Mouse (Mus musculus) forebrain, embryonic 16.5 days (tissue): ENCODE results near the gene Ocrl. TPM values are rescaled to one million over a fixed set of nuclear protein-coding genes. Genes with fewer than 3 reads are reported as not detected.

Experiments used
- ATAC-seq: fragments of 200-750 bp; cut with Nextera tagmentation; 2 replicates; pipeline ENCODE4 v1.8.0; 2017; ENCODE audit warnings: mild to moderate bottlenecking, moderate library complexity
- H3K27ac ChIP-seq: fragments of 300-500 bp; sonication (generic); 2 replicates; pipeline ENCODE4 v1.5.1; 2014; ENCODE audit warnings: low read length, control low read depth
- H3K27me3 ChIP-seq: fragments of 300-500 bp; sonication (generic); replicated peaks from 2 replicates; pipeline ENCODE4 v1.6.1; 2014; ENCODE audit warnings: low read length; ENCODE audit not compliant: control insufficient read depth, insufficient read depth
- H3K36me3 ChIP-seq: fragments of 300-500 bp; sonication (generic); 2 replicates; pipeline ENCODE4 v1.6.1; 2014; ENCODE audit not compliant: control insufficient read depth, insufficient read depth
- H3K4me1 ChIP-seq: fragments of 300-500 bp; sonication (generic); replicated peaks from 2 replicates; pipeline ENCODE4 v1.6.1; 2014; ENCODE audit warnings: low read length; ENCODE audit not compliant: control insufficient read depth, insufficient read depth
- H3K4me2 ChIP-seq: fragments of 300-500 bp; sonication (generic); 2 replicates; pipeline ENCODE4 v1.6.1; 2014; ENCODE audit warnings: mild to moderate bottlenecking, low read length, control low read depth
- H3K4me3 ChIP-seq: fragments of 300-500 bp; sonication (generic); replicated peaks from 2 replicates; pipeline ENCODE4 v1.5.1; 2014; ENCODE audit warnings: mild to moderate bottlenecking, low read length, control low read depth
- H3K9ac ChIP-seq: fragments of 300-500 bp; sonication (generic); replicated peaks from 2 replicates; pipeline ENCODE4 v1.6.1; 2014; ENCODE audit warnings: low read depth, low read length, control low read depth
- H3K9me3 ChIP-seq: fragments of 300-500 bp; sonication (generic); 2 replicates; pipeline ENCODE4 v1.6.1; 2016; ENCODE audit warnings: low read length; ENCODE audit not compliant: control insufficient read depth
- WGBS: fragments of 180-500 bp; shearing (Covaris S2); extraction: QIAGEN DNeasy Blood & Tissue Kit; methylation state at CpG from one replicate; pipeline ENCODE4 v1.1.7; 2014; 5-methylcytosine and 5-hydroxymethylcytosine counted together
- polyA plus RNA-seq: library from polyadenylated mRNA; unstranded; fragments of >200 nt; fragmentation: Nextera tagmentation; extraction: Ambion mirVana; gene quantifications from 2 replicates; pipeline ENCODE4 v1.2.1, GENCODE M21; 2015

Ocrl gene
- polyA plus RNA-seq, 1 experiment from 2014 or later: 28.9 TPM

GRCm38 (mm10) chrX:47970864-47971263 lies 58.7 kb downstream of the Ocrl start:
- ATAC-seq: no peak
- Histone ChIP-seq H3K27me3 (no peaks in the 10 kb centered on the region), H3K9me3 (no peaks in the 10 kb centered on the region), H3K4me2 (no peak overlapping the region), H3K27ac (no peak overlapping the region), H3K4me1 (no peaks in the 10 kb centered on the region), H3K36me3 (no peaks in the 10 kb centered on the region), H3K9ac (no peak overlapping the region), H3K4me3 (no peak overlapping the region)
- WGBS: 88% methylated on average over 3 of the region's 3 CpGs

GRCm38 (mm10) chrX:47971366-47972128 lies 59.4 kb downstream of the Ocrl start:
- H3K4me3 ChIP-seq: no peak overlapping the region
- H3K4me1 ChIP-seq: no peaks in the 10 kb centered on the region
- no peak overlapping the region for H3K4me2 ChIP-seq
- H3K27ac ChIP-seq: no peak overlapping the region
- 62% methylated on average over 10 of the region's 10 CpGs for WGBS
- H3K9me3 ChIP-seq: no peaks in the 10 kb centered on the region
- H3K27me3 ChIP-seq: no peaks in the 10 kb centered on the region
- no peak for ATAC-seq
- no peaks in the 10 kb centered on the region for H3K36me3 ChIP-seq
- H3K9ac ChIP-seq: no peak overlapping the region

- Histone ChIP-seq H3K9me3 (no peaks in the 10 kb centered on the region; the same call in 1 of the 2 replicates), H3K4me3 (no peak overlapping the region), H3K9ac (no peak overlapping the region), H3K4me1 (no peaks in the 10 kb centered on the region), H3K4me2 (no peak overlapping the region), H3K36me3 (no peaks in the 10 kb centered on the region), H3K27me3 (no peaks in the 10 kb centered on the region), H3K27ac (no peak overlapping the region)
- no peak for ATAC-seq
- WGBS: 82% methylated on average over 4 of the region's 4 CpGs
These were observed 64.4 kb downstream of the Ocrl start for GRCm38 (mm10) chrX:47976551-47976950.

GRCm38 (mm10) chrX:47977078-47977477 lies 64.9 kb downstream of the Ocrl start:
- no peaks in the 10 kb centered on the region for H3K4me1 ChIP-seq
- no peak for ATAC-seq
- WGBS: 91% methylated on average over 5 of the region's 5 CpGs
- H3K9me3 ChIP-seq: no peaks in the 10 kb centered on the region; the same call in 1 of the 2 replicates
- H3K27ac ChIP-seq: no peak overlapping the region
- H3K4me2 ChIP-seq: no peak overlapping the region
- H3K9ac ChIP-seq: no peak overlapping the region
- H3K27me3 ChIP-seq: no peaks in the 10 kb centered on the region
- no peaks in the 10 kb centered on the region for H3K36me3 ChIP-seq
- H3K4me3 ChIP-seq: no peak overlapping the region

- Histone ChIP-seq H3K9me3 (no peaks in the 10 kb centered on the region), H3K4me3 (peak overlapping the region; percentile 28), H3K27me3 (no peaks in the 10 kb centered on the region), H3K4me2 (peak overlapping the region; percentile 43), H3K27ac (no peak overlapping the region), H3K4me1 (no peaks in the 10 kb centered on the region), H3K9ac (0 out of 2 replicates have a peak overlapping the region, but pooled peaks have one; percentile 13), H3K36me3 (no peaks in the 10 kb centered on the region)
- ATAC-seq: peak; percentile 67; the same call in 1 of the 2 replicates
- WGBS: 29% methylated on average over 16 of the region's 19 CpGs
These were observed 72.9 kb downstream of the Ocrl start for GRCm38 (mm10) chrX:47985000-47985619.

- no peak overlapping the region for H3K27ac ChIP-seq
- 77% methylated on average over 8 of the region's 8 CpGs for WGBS
- no peaks in the 10 kb centered on the region for H3K36me3 ChIP-seq
- H3K4me1 ChIP-seq: no peaks in the 10 kb centered on the region
- H3K27me3 ChIP-seq: no peaks in the 10 kb centered on the region
- H3K4me3 ChIP-seq: no peak overlapping the region
- H3K9me3 ChIP-seq: no peaks in the 10 kb centered on the region
- H3K9ac ChIP-seq: no peak overlapping the region
- ATAC-seq: no peak
- no peak overlapping the region for H3K4me2 ChIP-seq
These were observed 75.8 kb downstream of the Ocrl start for GRCm38 (mm10) chrX:47988024-47988423.

- no peaks in the 10 kb centered on the region for H3K27me3 ChIP-seq
- no peak overlapping the region for H3K4me3 ChIP-seq
- WGBS: 9% methylated on average over 8 of the region's 8 CpGs
- H3K4me1 ChIP-seq: no peaks in the 10 kb centered on the region
- peak; percentile 57 for ATAC-seq
- H3K27ac ChIP-seq: no peak overlapping the region
- H3K36me3 ChIP-seq: no peaks in the 10 kb centered on the region
- H3K9ac ChIP-seq: no peak overlapping the region
- no peaks in the 10 kb centered on the region for H3K9me3 ChIP-seq
- H3K4me2 ChIP-seq: no peak overlapping the region; the same call in 1 of the 2 replicates
These were observed 80.4 kb downstream of the Ocrl start for GRCm38 (mm10) chrX:47992606-47993005.

- Histone ChIP-seq H3K27ac (no peak overlapping the region), H3K4me1 (no peaks in the 10 kb centered on the region), H3K4me2 (no peak overlapping the region), H3K36me3 (no peaks in the 10 kb centered on the region), H3K9me3 (no peaks in the 10 kb centered on the region), H3K27me3 (no peaks in the 10 kb centered on the region), H3K9ac (no peak overlapping the region), H3K4me3 (no peak overlapping the region)
- ATAC-seq: no peak
- WGBS: 89% methylated on average over 8 of the region's 8 CpGs
These were observed 86.2 kb downstream of the Ocrl start for GRCm38 (mm10) chrX:47998412-47998811.

- no peaks in the 10 kb centered on the region for H3K36me3 ChIP-seq
- H3K9ac ChIP-seq: no peak overlapping the region
- no peak overlapping the region for H3K4me2 ChIP-seq
- 88% methylated on average over 7 of the region's 7 CpGs for WGBS
- no peak overlapping the region for H3K4me3 ChIP-seq
- no peaks in the 10 kb centered on the region for H3K9me3 ChIP-seq
- no peak for ATAC-seq
- H3K4me1 ChIP-seq: no peaks in the 10 kb centered on the region
- H3K27ac ChIP-seq: no peak overlapping the region
- no peaks in the 10 kb centered on the region for H3K27me3 ChIP-seq
These were observed 89.0 kb downstream of the Ocrl start for GRCm38 (mm10) chrX:48001151-48001550.
